Mouse (Mus musculus) heart, postnatal 25 days (tissue): ENCODE measurements around the gene Uso1. TPM values are rescaled to one million over a fixed set of nuclear protein-coding genes. Genes with fewer than 3 reads are reported as not detected.
"Not testable (repeated sequence)": the region's sequence is repeated elsewhere in the genome, so short reads cannot be mapped to it uniquely, and the experiment has no call there.

Experiments used
- DNase-seq: peaks from one replicate; pipeline ENCODE4 v3.0.0; 2022; ENCODE audit warnings: low spot score
- intact Hi-C: fragments of 180-260 bp; cut with DNase I; formaldehyde crosslinking; loops from one replicate; pipeline ENCODE4 v1.15.1; 2025
- total RNA-seq, 2 experiments: library from RNA; stranded (reverse); gene quantifications; 2 replicates each; pipeline ENCODE4 v1.2.3; 2021

Uso1 gene
- total RNA-seq, 2 experiments from 2014 or later, result 38.2 to 38.3 TPM

DNA sequence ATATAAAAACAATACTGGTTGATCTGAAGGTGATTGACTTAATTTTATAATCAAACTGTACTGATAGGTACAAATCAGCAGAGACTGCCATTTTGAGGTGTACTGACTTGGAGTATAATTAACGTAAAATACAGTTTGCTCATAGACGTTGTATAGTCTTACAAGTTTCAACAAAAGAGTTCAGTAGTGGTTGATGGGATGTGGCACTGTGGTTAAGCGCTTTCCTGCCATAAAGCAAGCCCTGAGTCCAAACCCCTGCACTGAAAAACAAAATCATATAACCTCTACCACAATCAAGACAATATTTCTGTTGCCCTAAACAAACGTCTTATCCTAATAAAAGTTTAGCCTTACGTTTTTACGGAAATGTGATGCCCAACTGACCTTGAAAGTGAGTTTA lies 28.2 kb downstream of the Uso1 start:
- intact Hi-C loops, result no loop called here
- no peak for DNase-seq

GRCm38 (mm10) chr5:92183071-92183830 lies 45.5 kb downstream of the Uso1 start:
- no peak for DNase-seq
- intact Hi-C loops, result no loop called here

DNA sequence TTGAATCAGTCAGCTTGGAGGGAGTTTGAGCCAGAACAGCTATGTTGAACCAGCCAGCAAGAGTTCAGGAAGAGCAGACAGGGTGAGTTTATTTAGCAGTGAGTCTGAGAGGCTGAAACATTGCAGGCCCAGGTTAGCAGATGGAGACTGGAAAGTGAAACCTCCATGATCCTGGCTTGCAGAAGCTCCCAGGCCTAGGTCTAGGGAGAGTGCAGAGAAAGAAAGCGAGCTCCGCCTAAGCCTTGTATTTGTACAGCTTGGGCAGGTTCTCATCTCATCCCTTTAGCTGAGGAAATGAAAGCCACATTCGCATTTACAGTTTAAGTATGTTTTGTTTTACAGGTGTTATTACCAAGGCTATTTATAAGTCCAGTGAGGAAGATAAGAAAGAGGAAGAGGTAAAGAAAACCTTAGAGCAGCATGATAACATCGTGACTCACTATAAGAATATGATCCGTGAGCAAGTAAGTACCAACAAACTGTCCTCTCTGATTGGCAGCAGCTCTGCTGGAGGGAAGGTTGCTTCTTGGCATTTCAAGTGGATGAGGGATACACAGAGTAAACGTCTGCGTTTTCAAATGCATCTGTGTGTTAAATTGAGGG lies 51.2 kb downstream of the Uso1 start:
- intact Hi-C loops, result no loop called here
- no peak for DNase-seq

GRCm38 (mm10) chr5:92195716-92196115 lies 58.0 kb downstream of the Uso1 start:
- intact Hi-C loops, result loop anchor here (2.0 kb wide), 1 partner anchor 43 kb away; no protein-coding TSS in a partner anchor
- not testable (repeated sequence) for DNase-seq

- DNase-seq, result no peak
- intact Hi-C loops, result no loop called here
Observed at GRCm38 (mm10) chr5:92196895-92197811, 59.4 kb downstream of the Uso1 start.

DNA sequence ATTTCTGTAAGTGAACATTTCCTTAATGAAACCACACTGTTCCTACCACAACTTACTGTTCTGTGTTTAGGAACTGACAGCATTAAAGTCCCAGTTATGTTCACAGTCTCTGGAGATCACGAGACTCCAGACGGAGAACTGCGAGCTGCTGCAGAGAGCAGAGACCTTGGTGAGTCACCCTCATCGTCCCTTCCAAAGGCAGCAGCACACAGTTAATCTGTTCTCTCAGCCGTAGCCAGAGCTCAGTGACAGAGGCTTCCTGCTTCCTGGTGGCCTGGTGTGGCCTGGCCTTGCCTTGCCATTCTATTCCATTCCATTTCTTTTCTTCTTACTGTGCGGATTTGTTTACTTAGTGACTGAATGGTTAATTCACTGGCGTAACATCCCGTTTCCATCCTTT lies 60.5 kb downstream of the Uso1 start:
- DNase-seq, result no peak

GRCm38 (mm10) chr5:92204162-92205036 lies 66.7 kb downstream of the Uso1 start:
- DNase-seq, result no peak
- intact Hi-C loops, result no loop called here

More for the DNA sequence above, 60.5 kb downstream of the Uso1 start:
- intact Hi-C loops, result no loop called here

DNA sequence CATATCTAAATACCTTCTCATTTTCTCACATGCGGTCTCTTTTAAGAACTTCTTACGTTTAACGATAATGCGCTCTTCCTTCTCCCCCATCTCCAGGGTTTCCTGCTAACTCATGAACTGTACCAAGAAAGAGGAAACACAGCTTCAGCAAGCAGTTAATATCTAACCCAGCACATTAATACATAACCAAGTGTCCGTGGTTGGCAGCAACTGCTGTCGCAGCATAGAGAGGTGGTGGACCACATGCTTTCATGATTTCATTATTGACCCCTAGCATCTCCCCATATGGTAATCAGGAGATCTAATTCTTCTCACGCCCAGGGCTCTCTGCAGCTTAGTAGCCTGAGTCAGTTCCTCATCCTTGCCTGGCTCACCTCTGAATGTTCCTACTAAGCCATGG lies 67.4 kb downstream of the Uso1 start:
- intact Hi-C loops, result no loop called here
- DNase-seq, result no peak

- intact Hi-C loops, result no loop called here
- no peak for DNase-seq
Observed at GRCm38 (mm10) chr5:92205706-92206105, 68.0 kb downstream of the Uso1 start.

DNA sequence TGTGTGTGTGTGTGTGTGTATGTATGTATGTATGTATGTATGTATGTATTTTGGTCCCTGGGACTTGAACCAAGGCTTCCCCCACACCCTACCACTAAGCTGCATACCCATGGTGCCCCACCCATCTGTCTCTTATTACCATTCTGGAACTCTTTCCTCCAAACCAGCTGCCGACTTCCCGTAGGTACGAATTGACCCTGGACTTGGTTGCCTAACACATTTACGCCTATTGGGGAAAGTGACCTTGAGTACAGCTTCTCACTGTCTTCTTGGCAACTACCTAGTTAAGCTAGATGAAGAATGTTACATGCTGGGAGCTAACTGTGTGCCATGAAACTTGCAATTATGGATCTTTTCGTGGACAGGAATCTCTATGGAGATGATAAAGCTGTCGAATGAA lies 68.4 kb downstream of the Uso1 start:
- intact Hi-C loops, result no loop called here
- no peak for DNase-seq

DNA sequence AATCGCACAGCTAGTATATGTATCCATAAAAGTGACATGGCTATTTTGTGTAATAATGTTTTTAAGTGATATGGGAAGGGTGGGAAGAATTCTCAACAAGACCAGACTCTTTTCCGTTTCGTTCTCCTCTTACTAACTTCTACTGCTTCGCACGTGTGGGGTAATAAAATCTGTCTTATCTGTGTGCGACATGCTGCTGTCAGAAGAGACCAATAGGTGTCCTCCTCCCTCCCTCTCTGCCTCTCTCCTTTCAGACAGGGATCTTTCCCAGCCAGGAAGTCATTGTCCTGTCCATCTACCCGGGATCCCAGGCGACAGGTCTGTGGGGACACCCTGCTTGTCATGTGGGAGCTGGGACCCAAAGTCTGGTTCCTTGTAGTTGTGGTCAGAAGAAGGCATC lies 72.5 kb downstream of the Uso1 start:
- intact Hi-C loops, result no loop called here
- no peak for DNase-seq

GRCm38 (mm10) chr5:92212231-92212630 lies 74.5 kb downstream of the Uso1 start:
- intact Hi-C loops, result no loop called here
- no peak for DNase-seq

DNA sequence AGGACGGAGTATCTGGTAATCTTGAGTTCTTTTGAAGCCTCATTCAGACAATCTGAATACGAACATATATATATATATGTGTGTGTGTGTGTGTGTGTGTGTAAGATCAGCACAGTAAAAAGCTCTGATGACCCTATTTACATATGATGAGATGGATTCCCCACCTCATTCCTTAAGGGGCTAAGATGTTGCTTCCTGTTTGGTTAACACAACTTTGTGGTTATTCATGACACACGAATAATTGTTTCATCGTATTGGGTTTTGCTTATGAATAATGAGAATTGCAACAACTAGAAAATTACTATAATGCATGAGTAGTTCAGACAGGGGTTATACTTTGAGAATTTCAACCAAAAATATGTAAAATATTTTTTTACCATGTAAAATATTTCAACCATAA lies 77.6 kb downstream of the Uso1 start, which contains the start of gene U90926:
U90926 (minus strand) TSS at position 101 of the 400 bp plus-strand sequence.
- DNase-seq, result no peak
- intact Hi-C loops, result no loop called here

GRCm38 (mm10) chr5:92218915-92219793 lies 81.4 kb downstream of the Uso1 start:
- DNase-seq, result no peak
- intact Hi-C loops, result no loop called here

DNA sequence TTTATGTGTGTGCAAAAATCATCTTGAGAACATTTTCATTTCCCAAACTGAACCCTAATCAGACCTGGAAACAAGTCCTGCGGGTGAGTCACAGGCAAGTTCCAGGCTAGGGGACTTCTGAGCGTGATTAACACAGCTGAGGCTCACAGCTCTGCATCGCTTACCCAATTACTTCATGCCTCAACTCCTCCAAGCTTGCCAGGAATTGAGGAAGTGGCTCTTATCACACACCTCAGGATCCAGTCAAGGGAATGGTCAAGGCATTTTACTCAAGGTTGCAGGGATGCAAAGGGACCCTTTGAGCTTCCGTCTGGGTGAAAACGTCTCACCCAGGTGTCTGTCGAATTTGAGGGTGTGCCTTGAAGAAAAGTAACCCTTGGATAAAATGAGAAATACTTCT lies 82.1 kb downstream of the Uso1 start:
- intact Hi-C loops, result no loop called here
- no peak for DNase-seq

DNA sequence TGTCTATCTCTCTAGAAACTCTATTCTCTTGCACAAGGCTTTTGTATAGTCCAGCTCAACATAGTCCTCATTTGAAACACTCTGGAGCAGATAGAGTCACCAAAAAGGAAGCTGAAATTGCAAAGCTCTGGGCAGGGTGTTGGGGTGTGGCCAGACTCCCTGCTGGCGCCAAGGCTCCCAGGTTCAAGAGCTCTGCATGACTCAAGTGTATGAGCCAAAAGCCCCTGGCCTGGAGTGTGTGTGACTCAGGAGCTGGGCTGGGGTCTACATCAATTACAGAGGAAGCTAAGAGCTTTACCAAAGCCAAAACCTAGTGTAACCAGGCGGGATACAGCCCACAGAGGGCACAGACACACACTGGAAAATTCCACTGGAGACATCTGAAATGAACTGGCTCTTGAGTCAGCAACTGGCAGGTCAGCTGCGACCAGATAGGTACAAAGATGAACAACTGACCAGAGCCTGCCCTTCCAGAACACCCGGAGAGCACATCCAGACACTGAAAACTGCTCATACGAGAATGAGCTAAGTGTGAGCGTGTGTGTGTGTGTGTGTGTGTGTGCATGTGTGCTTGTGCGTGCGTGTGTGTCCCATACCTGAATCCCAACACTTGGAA lies 82.7 kb downstream of the Uso1 start:
- intact Hi-C loops, result no loop called here
- DNase-seq, result no peak

- no peak for DNase-seq
- intact Hi-C loops, result no loop called here
Observed at GRCm38 (mm10) chr5:92227782-92228181, 90.0 kb downstream of the Uso1 start.

DNA sequence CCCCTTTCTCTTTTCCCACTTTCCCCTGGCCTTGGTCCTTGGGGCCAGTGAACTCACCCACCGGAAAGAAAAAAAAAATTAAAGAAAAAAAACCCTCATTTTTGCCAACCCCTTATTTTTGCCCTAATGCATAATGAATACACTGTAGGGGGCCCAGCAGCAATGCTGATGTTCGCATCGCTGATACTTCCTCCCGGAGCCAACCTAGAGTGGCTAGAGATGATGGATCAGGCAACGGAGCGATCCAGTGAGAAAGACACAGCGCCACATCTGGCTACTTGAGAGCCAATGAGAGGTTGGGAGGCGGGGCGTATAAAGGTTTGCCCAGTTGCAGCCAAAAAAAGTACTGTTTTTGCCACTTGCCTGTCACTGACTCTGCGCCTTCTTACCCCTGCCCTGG lies 91.0 kb downstream of the Uso1 start:
- intact Hi-C loops, result no loop called here
- no peak for DNase-seq
